Mouse (Mus musculus): ENCODE results near the gene Chp1.
"Not testable (repeated sequence)": the region's sequence is repeated elsewhere in the genome, so short reads cannot be mapped to it uniquely, and the experiment has no call there.

The Chp1 gene

GRCm38 (mm10) chr2:119565284-119565683, 17.8 kb downstream of the Chp1 start:
- no peak for DNase-seq (ENCODE audit: low spot score)

- DNase-seq (ENCODE audit: low spot score): no peak
Observed at GRCm38 (mm10) chr2:119566182-119566855, 18.8 kb downstream of the Chp1 start.

GRCm38 (mm10) chr2:119572471-119572870, 25.0 kb downstream of the Chp1 start:
- DNase-seq (ENCODE audit: low spot score): no peak

- DNase-seq (ENCODE audit: low spot score): no peak
Observed at GRCm38 (mm10) chr2:119581571-119581970, 34.1 kb downstream of the Chp1 start.

GRCm38 (mm10) chr2:119583439-119583838, 35.9 kb downstream of the Chp1 start:
- DNase-seq (ENCODE audit: low spot score): no peak

- no peak for DNase-seq (ENCODE audit: low spot score)
Observed at GRCm38 (mm10) chr2:119584282-119584681, 36.8 kb downstream of the Chp1 start.

GRCm38 (mm10) chr2:119587383-119587782, 39.9 kb downstream of the Chp1 start:
- peak; percentile 35 for DNase-seq (ENCODE audit: low spot score)

GRCm38 (mm10) chr2:119591247-119591646, 43.8 kb downstream of the Chp1 start:
- DNase-seq (ENCODE audit: low spot score): no peak

- no peak for DNase-seq (ENCODE audit: low spot score)
Observed at GRCm38 (mm10) chr2:119593765-119594112, 46.2 kb downstream of the Chp1 start.

- peak; percentile 99 for DNase-seq (ENCODE audit: low spot score)
Observed at GRCm38 (mm10) chr2:119594113-119594981, 46.9 kb downstream of the Chp1 start.

- DNase-seq (ENCODE audit: low spot score): no peak
Observed at GRCm38 (mm10) chr2:119595308-119595707, 47.8 kb downstream of the Chp1 start.

GRCm38 (mm10) chr2:119596781-119597330, 49.4 kb downstream of the Chp1 start:
- DNase-seq (ENCODE audit: low spot score): peak; percentile 58

GRCm38 (mm10) chr2:119601027-119601426, 53.5 kb downstream of the Chp1 start:
- DNase-seq (ENCODE audit: low spot score): peak; percentile 50

GRCm38 (mm10) chr2:119601575-119601974, 54.1 kb downstream of the Chp1 start:
- DNase-seq (ENCODE audit: low spot score): not testable (repeated sequence)

- DNase-seq (ENCODE audit: low spot score): no peak
Observed at GRCm38 (mm10) chr2:119602488-119602887, 55.0 kb downstream of the Chp1 start.

GRCm38 (mm10) chr2:119603909-119604308, 56.4 kb downstream of the Chp1 start:
- no peak for DNase-seq (ENCODE audit: low spot score)

GRCm38 (mm10) chr2:119605361-119605973, 58.0 kb downstream of the Chp1 start:
- no peak for DNase-seq (ENCODE audit: low spot score)

GRCm38 (mm10) chr2:119607023-119607422, 59.5 kb downstream of the Chp1 start:
- DNase-seq (ENCODE audit: low spot score): no peak

GRCm38 (mm10) chr2:119617841-119618198, 70.3 kb downstream of the Chp1 start:
- no peak for DNase-seq (ENCODE audit: low spot score)

- peak; percentile 94 for DNase-seq (ENCODE audit: low spot score)
Observed at GRCm38 (mm10) chr2:119618199-119618982, 70.9 kb downstream of the Chp1 start, which contains the start of the genes Nusap1 and Oip5. Gene Nusap1, plus strand, starts transcription at chr2:119618298. Gene Oip5, minus strand, starts transcription at chr2:119618469.

- not testable (repeated sequence) for DNase-seq (ENCODE audit: low spot score)
Observed at GRCm38 (mm10) chr2:119619002-119619401, 71.5 kb downstream of the Chp1 start.

- DNase-seq (ENCODE audit: low spot score): no peak
Observed at GRCm38 (mm10) chr2:119621302-119621701, 73.8 kb downstream of the Chp1 start.
